Mouse (Mus musculus) forebrain, embryonic 15.5 days (tissue): ENCODE data around the gene B230307C23Rik. TPM values are rescaled to one million over a fixed set of nuclear protein-coding genes. Genes with fewer than 3 reads are reported as not detected.

Experiments
- ATAC-seq: fragments of 200-750 bp; cut with Nextera tagmentation; replicated peaks from 2 replicates; pipeline ENCODE4 v1.8.0; 2017; ENCODE audit warnings: mild to moderate bottlenecking, moderate TSS enrichment, moderate library complexity
- H3K27ac ChIP-seq: fragments of 300-500 bp; sonication (generic); replicated peaks from 2 replicates; pipeline ENCODE4 v1.5.1; 2015; ENCODE audit warnings: mild to moderate bottlenecking, inconsistent platforms
- H3K27me3 ChIP-seq: fragments of 300-500 bp; sonication (generic); 2 replicates; pipeline ENCODE4 v1.6.1; 2015; ENCODE audit warnings: inconsistent platforms
- H3K36me3 ChIP-seq: fragments of 300-500 bp; sonication (generic); 2 replicates; pipeline ENCODE4 v1.6.1; 2015; ENCODE audit warnings: mild to moderate bottlenecking, inconsistent platforms
- H3K4me1 ChIP-seq: fragments of 300-500 bp; sonication (generic); 2 replicates; pipeline ENCODE4 v1.6.1; 2015; ENCODE audit warnings: inconsistent platforms
- H3K4me2 ChIP-seq: fragments of 300-500 bp; sonication (generic); replicated peaks from 2 replicates; pipeline ENCODE4 v1.6.1; 2015; ENCODE audit warnings: mild to moderate bottlenecking, inconsistent platforms
- H3K4me3 ChIP-seq: fragments of 300-500 bp; sonication (generic); 2 replicates; pipeline ENCODE4 v1.5.1; 2015; ENCODE audit warnings: mild to moderate bottlenecking, inconsistent platforms
- H3K9ac ChIP-seq: fragments of 300-500 bp; sonication (generic); replicated peaks from 2 replicates; pipeline ENCODE4 v1.6.1; 2015; ENCODE audit warnings: mild to moderate bottlenecking, inconsistent platforms
- H3K9me3 ChIP-seq: fragments of 300-500 bp; sonication (generic); 2 replicates; pipeline ENCODE4 v1.6.1; 2016; ENCODE audit warnings: inconsistent platforms
- WGBS: fragments of 180-500 bp; shearing (Covaris S2); methylation state at CpG from one replicate; pipeline ENCODE4 v1.1.7; 2015; ENCODE audit warnings: mixed read lengths; 5-methylcytosine and 5-hydroxymethylcytosine counted together
- polyA plus RNA-seq: library from polyadenylated mRNA; unstranded; fragments of >200 nt; fragmentation: Nextera tagmentation; extraction: Ambion mirVana; gene quantifications from 2 replicates; pipeline ENCODE4 v1.2.1, GENCODE M21; 2015

B230307C23Rik gene
- polyA plus RNA-seq = 30.3 and 30.4 TPM in 2 replicates

GRCm38 (mm10) chr16:97996616-97997382, at the start of gene B230307C23Rik:
Gene B230307C23Rik, plus strand, starts transcription at chr16:97997315.
- WGBS = 1% methylated on average over 22 of the region's 22 CpGs
- peak; percentile 100 for ATAC-seq
- Histone ChIP-seq H3K4me2 (peak within 1 kb of the TSS; percentile 80), H3K4me1 (peaks cover 15% of the 10 kb centered on the region), H3K9ac (peak within 1 kb of the TSS; percentile 51), H3K27me3 (no peaks in the 10 kb centered on the region), H3K4me3 (peak within 1 kb of the TSS; percentile 55), H3K27ac (no peak within 1 kb of the TSS), H3K36me3 (no peaks in the 10 kb centered on the region; the same call in 1 of the 2 replicates), H3K9me3 (no peaks in the 10 kb centered on the region)

- H3K27ac ChIP-seq = no peak overlapping the region
- H3K4me3 ChIP-seq = no peak overlapping the region
- no peaks in the 10 kb centered on the region for H3K27me3 ChIP-seq
- no peak overlapping the region for H3K4me2 ChIP-seq
- ATAC-seq = no peak
- no peaks in the 10 kb centered on the region for H3K4me1 ChIP-seq
- H3K36me3 ChIP-seq = peaks cover 44% of the 10 kb centered on the region
- 79% methylated on average over 4 of the region's 4 CpGs for WGBS
- H3K9me3 ChIP-seq = no peaks in the 10 kb centered on the region
- no peak overlapping the region for H3K9ac ChIP-seq
These were observed 48.3 kb upstream of the B230307C23Rik start for GRCm38 (mm10) chr16:97948836-97949235.

- Histone ChIP-seq H3K9me3 (no peaks in the 10 kb centered on the region), H3K9ac (no peak overlapping the region), H3K36me3 (peaks cover 53% of the 10 kb centered on the region), H3K4me3 (no peak overlapping the region), H3K27ac (no peak overlapping the region), H3K4me2 (no peak overlapping the region), H3K4me1 (no peaks in the 10 kb centered on the region), H3K27me3 (no peaks in the 10 kb centered on the region)
- 97% methylated on average over 8 of the region's 8 CpGs for WGBS
- ATAC-seq = no peak
These were observed 47.1 kb upstream of the B230307C23Rik start for GRCm38 (mm10) chr16:97950061-97950460.

GRCm38 (mm10) chr16:97952371-97952770, 44.7 kb upstream of the B230307C23Rik start:
- H3K4me1 ChIP-seq = no peaks in the 10 kb centered on the region
- no peak overlapping the region for H3K4me2 ChIP-seq
- no peak overlapping the region for H3K9ac ChIP-seq
- peaks cover 62% of the 10 kb centered on the region for H3K36me3 ChIP-seq
- H3K4me3 ChIP-seq = no peak overlapping the region
- H3K9me3 ChIP-seq = no peaks in the 10 kb centered on the region
- no peaks in the 10 kb centered on the region for H3K27me3 ChIP-seq
- no peak for ATAC-seq
- 94% methylated on average over 4 of the region's 4 CpGs for WGBS
- H3K27ac ChIP-seq = no peak overlapping the region

GRCm38 (mm10) chr16:97952801-97953200, 44.3 kb upstream of the B230307C23Rik start:
- no peak for ATAC-seq
- H3K27ac ChIP-seq = no peak overlapping the region
- peaks cover 62% of the 10 kb centered on the region for H3K36me3 ChIP-seq
- no peaks in the 10 kb centered on the region for H3K4me1 ChIP-seq
- WGBS = 93% methylated on average over 9 of the region's 9 CpGs
- no peak overlapping the region for H3K4me2 ChIP-seq
- H3K9ac ChIP-seq = no peak overlapping the region
- no peaks in the 10 kb centered on the region for H3K9me3 ChIP-seq
- no peaks in the 10 kb centered on the region for H3K27me3 ChIP-seq
- H3K4me3 ChIP-seq = no peak overlapping the region

- no peak for ATAC-seq
- peaks cover 60% of the 10 kb centered on the region for H3K36me3 ChIP-seq
- H3K9me3 ChIP-seq = no peaks in the 10 kb centered on the region
- H3K9ac ChIP-seq = no peak overlapping the region
- no peak overlapping the region for H3K4me3 ChIP-seq
- WGBS = 88% methylated on average over 2 of the region's 2 CpGs
- H3K27ac ChIP-seq = no peak overlapping the region
- no peaks in the 10 kb centered on the region for H3K4me1 ChIP-seq
- no peaks in the 10 kb centered on the region for H3K27me3 ChIP-seq
- no peak overlapping the region for H3K4me2 ChIP-seq
These were observed 43.8 kb upstream of the B230307C23Rik start for GRCm38 (mm10) chr16:97953300-97953699.

- Histone ChIP-seq H3K36me3 (peaks cover 43% of the 10 kb centered on the region), H3K9me3 (no peaks in the 10 kb centered on the region), H3K4me3 (no peak overlapping the region), H3K27ac (no peak overlapping the region), H3K27me3 (no peaks in the 10 kb centered on the region), H3K4me2 (no peak overlapping the region), H3K4me1 (peaks cover 7% of the 10 kb centered on the region; the same call in 1 of the 2 replicates), H3K9ac (no peak overlapping the region)
- WGBS = 89% methylated on average over 2 of the region's 2 CpGs
- ATAC-seq = no peak
These were observed 41.1 kb upstream of the B230307C23Rik start for GRCm38 (mm10) chr16:97956011-97956410.

GRCm38 (mm10) chr16:97957626-97958025, 39.5 kb upstream of the B230307C23Rik start:
- H3K4me2 ChIP-seq = no peak overlapping the region
- no peak overlapping the region for H3K4me3 ChIP-seq
- no peak overlapping the region for H3K9ac ChIP-seq
- H3K27me3 ChIP-seq = no peaks in the 10 kb centered on the region
- H3K4me1 ChIP-seq = peaks cover 13% of the 10 kb centered on the region
- no peak overlapping the region for H3K27ac ChIP-seq
- no peak for ATAC-seq
- no peaks in the 10 kb centered on the region for H3K9me3 ChIP-seq
- H3K36me3 ChIP-seq = peaks cover 27% of the 10 kb centered on the region

GRCm38 (mm10) chr16:97958401-97958973, 38.6 kb upstream of the B230307C23Rik start:
- no peaks in the 10 kb centered on the region for H3K9me3 ChIP-seq
- H3K27me3 ChIP-seq = no peaks in the 10 kb centered on the region
- peaks cover 22% of the 10 kb centered on the region; the same call in 1 of the 2 replicates for H3K36me3 ChIP-seq
- H3K4me3 ChIP-seq = no peak overlapping the region
- no peak for ATAC-seq
- no peak overlapping the region for H3K9ac ChIP-seq
- H3K27ac ChIP-seq = no peak overlapping the region
- H3K4me1 ChIP-seq = peaks cover 18% of the 10 kb centered on the region
- no peak overlapping the region for H3K4me2 ChIP-seq

- peaks cover 18% of the 10 kb centered on the region for H3K4me1 ChIP-seq
- 91% methylated on average over 3 of the region's 3 CpGs for WGBS
- H3K9me3 ChIP-seq = no peaks in the 10 kb centered on the region
- ATAC-seq = no peak
- H3K36me3 ChIP-seq = peaks cover 9% of the 10 kb centered on the region; the same call in 1 of the 2 replicates
- H3K27me3 ChIP-seq = no peaks in the 10 kb centered on the region
- H3K4me2 ChIP-seq = no peak overlapping the region
- no peak overlapping the region for H3K27ac ChIP-seq
- no peak overlapping the region for H3K9ac ChIP-seq
- no peak overlapping the region for H3K4me3 ChIP-seq
These were observed 36.8 kb upstream of the B230307C23Rik start for GRCm38 (mm10) chr16:97960348-97960747.

- Histone ChIP-seq H3K27ac (peak overlapping the region; percentile 97), H3K36me3 (no peaks in the 10 kb centered on the region), H3K4me1 (peaks cover 18% of the 10 kb centered on the region), H3K27me3 (no peaks in the 10 kb centered on the region), H3K4me3 (peak overlapping the region; percentile 74), H3K9me3 (no peaks in the 10 kb centered on the region), H3K9ac (peak overlapping the region; percentile 83), H3K4me2 (peak overlapping the region; percentile 73)
- WGBS = 8% methylated on average over 36 of the region's 36 CpGs
- ATAC-seq = peak; percentile 53
These were observed 35.5 kb upstream of the B230307C23Rik start for GRCm38 (mm10) chr16:97961381-97962150.
